Mouse (Mus musculus): Measurements from ENCODE around the gene Wfdc16.
"Not testable (repeated sequence)": the region's sequence is repeated elsewhere in the genome, so short reads cannot be mapped to it uniquely, and the experiment has no call there.

Wfdc16 gene

GRCm38 (mm10) chr2:164600179-164600578 is 38.4 kb downstream of the Wfdc16 start:
- no peak for DNase-seq (ENCODE audit: low spot score)

- DNase-seq (ENCODE audit: low spot score) = no peak
Observed at GRCm38 (mm10) chr2:164593494-164593893, 45.1 kb downstream of the Wfdc16 start, which contains the start of gene Eppin. Gene Eppin (minus strand): TSS chr2:164593594.

GRCm38 (mm10) chr2:164592014-164592413 is 46.6 kb downstream of the Wfdc16 start:
- no peak for DNase-seq (ENCODE audit: low spot score)

GRCm38 (mm10) chr2:164585025-164585725 is 53.4 kb downstream of the Wfdc16 start, which contains the start of gene Wfdc6a:
Gene Wfdc6a (minus strand): TSS chr2:164585447.
- DNase-seq (ENCODE audit: low spot score) = not testable (repeated sequence)

Measured in urinary bladder, postnatal 25 days (tissue).